Mouse (Mus musculus) urinary bladder, adult 2 months (tissue): ENCODE measurements around the gene Lce1l. TPM values are rescaled to one million over a fixed set of nuclear protein-coding genes. Genes with fewer than 3 reads are reported as not detected.
"Not testable (repeated sequence)": the region's sequence is repeated elsewhere in the genome, so short reads cannot be mapped to it uniquely, and the experiment has no call there.

ENCODE experiments used
- DNase-seq: peaks from one replicate; pipeline ENCODE4 v3.0.0; 2022; ENCODE audit warnings: low spot score
- polyA plus RNA-seq: library from polyadenylated mRNA; depleted of rRNA; stranded (reverse); fragments of >200 nt; gene quantifications from 2 replicates; pipeline ENCODE4 v1.2.3, GENCODE M21; 2012; rRNA removed

Gene Lce1l
- not detected in 2 replicates for polyA plus RNA-seq

DNA sequence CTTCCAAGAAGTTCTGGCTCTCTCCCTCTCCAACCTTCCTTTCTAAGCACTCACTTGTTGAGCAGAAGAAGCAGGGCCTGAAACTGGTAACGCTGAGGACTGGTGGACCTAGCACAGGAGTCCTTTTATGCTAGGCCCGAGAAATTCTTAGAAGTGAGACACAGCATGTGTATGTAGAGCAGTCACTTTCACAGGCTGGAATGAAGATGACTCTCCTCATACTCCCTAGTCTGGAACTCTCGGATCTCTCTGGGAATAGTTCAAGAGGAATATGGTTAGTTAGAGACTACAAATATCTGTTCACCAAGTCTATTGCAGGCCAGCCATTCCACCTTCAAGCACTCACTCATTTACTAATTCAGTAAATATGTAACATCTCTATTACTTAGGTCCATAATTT lies at the start of gene Lce1l:
Lce1l (minus strand) TSS at position 101 of the 400 bp plus-strand sequence.
- DNase-seq, result no peak

DNA sequence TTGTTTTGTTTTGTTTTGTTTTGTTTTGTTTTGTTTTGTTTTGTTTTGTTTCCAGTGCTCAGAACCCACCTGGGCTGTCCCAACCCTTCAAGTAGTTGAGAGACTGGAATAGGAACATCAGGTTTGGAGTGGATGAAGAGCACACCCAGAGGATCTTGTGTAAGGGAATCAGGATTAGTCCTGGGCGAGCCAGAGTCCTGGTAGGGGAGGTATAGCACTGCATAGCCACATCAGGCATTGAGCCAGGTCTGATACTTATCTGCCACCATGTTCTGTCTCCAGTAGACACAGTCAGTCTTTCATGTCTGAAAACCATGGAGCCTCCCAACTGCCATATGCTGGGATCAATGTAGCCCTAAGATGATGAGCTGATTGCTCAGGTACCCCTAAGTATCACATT lies 43.4 kb upstream of the Lce1l start:
- no peak for DNase-seq

DNA sequence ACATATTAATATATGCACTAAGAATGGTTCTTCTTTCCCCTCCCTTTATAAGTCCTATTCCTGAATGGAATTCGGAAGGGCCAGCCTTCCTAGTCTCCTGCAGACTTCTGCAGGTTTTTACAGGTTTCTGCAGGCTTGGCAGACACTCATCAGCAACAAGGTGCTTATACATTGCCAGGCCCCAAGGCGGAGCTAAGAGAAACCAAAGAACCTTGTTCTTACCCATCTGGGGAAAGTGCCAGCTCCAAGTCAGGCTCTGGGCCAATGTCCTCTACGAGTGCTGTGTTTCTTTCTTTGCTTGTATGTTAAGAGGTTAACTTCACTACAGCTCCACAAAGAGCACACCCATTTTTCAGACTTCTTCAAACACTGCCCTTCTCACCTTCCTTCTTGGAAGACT lies 43.0 kb upstream of the Lce1l start:
- DNase-seq, result no peak

DNA sequence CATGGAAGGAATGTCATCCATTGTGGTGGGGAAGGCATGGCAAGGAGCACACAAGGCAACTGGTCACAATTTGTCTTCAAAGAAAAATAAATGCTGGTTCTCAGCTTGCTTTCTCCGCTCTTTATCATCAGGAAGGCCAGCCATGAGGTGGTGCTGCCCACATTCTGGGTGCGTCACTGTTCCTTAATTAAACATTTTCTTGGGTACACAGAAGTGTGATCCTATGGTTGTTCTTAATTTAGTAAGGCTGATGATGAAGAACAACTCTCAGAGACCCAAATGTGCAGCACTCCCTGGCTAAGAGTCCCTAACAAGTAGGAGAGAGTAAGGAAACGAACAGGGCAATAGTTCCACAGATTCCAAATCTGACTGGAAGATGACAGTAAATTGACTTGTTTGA lies 23.1 kb upstream of the Lce1l start:
- DNase-seq, result no peak

DNA sequence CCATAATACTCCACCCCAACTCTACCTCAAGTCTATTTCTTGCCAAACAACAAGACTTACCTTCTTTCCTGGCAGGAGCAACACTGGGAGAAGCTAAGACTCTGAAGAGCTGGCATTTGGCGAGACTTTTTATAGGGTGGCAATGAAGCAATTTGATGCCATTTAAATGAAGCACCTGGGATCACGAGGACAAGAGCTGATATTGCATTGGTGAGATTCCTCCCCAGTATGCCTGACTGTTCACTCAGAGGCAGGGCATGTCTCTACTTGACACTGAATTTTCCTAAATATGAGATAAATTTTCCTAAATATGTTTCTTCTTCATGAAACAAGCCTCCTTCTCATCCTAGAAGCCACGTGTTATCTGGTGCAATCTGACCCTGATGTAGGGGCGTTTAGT lies 19.0 kb upstream of the Lce1l start, which contains the start of gene 2310050C09Rik:
2310050C09Rik (minus strand) TSS at position 101 of the 400 bp plus-strand sequence.
- no peak for DNase-seq

DNA sequence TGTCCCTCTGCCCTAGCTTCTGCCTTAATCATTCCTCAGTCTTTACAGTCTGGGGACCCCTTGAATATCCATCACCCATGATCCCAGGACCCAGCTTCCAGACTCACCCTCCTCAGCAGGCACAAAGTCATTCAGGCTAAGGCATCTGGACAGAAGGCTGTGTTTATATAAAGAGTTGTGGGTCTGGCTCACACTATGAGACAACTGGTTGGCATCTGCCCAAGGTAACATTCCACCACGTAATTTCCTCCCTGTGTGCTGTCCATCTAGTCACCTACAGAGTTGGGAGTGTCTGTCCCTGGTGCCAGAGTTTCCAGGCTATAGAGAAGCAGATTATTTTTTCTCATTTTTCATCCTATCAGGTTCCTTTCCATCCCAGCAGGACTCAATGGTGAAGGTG lies 24.0 kb downstream of the Lce1l start, which contains the start of gene Kprp:
Kprp (minus strand) TSS at position 140 of the 400 bp plus-strand sequence.
- DNase-seq, result no peak

DNA sequence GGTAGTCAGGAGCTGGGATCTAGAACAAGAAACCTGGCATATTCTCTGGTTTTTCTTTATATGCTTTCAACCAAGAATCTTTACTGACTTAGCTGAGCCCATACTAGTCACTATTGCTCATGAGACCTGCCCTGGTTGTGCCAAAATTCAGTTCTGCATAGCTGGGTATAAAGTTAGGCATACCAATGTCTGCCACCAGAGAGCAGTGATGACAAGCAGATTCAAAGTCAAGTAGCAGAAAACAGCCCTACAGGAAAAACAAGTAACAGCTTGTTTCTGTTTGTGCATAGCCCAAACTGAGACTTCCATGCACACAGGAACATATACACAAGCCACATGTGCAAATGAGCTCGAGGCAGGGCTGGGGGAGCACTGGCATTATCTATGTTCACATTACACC lies 25.3 kb downstream of the Lce1l start:
- DNase-seq, result no peak

DNA sequence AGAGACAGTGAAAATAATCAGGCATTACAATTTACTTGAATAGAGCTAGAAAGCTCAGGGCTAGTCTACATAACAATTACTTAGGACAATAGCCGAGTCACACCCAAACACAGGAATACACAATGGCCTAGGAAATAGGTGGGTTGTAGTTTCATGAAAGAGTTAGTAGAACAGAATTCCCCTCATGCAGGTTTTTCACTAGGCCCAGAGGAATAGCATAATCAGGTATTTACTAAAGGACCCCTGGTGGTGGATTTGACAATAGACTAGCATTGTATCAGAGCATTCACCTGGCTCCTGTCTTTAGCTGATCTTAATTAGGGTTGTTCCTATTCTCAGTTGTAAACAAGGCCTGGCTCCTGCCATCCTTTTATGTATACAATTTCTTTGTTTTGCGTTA lies 35.0 kb downstream of the Lce1l start:
- not testable (repeated sequence) for DNase-seq

DNA sequence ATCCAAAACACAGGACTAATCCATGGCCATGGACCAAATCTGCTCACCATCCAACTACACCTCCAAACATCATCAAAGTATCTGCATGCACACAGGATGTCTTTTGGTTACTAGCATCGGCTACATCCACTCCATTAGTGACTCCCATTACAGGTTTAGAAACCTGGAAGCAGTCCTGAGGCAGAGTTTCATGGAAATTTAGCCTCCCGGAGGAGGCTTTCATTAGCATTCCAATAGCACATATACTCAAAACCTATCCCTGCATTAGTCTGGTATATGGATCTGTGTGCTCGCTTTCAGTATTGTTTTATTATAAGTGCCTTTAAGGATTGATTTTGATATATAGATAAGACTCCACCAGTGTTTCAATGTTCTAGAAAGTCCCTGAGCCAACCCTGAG lies 35.5 kb downstream of the Lce1l start:
- no peak for DNase-seq

DNA sequence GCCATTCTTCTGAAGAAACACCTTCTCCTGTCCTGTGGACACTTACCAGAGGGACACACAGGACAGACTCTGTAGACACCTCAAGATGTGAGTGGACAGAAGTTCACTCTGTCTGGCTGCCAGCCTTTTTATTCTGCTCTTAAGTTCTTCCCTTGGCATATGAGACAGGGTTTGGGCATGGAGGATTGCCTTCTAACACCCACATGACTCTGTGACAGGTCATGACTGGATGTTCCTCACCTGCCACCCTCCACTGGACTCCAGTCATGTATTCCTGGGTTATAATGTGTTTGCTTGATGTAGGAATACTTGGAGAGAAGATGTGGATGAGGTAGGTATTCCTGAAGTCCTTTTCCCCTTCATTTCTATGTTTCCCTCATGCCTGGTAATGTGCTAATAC lies 43.3 kb downstream of the Lce1l start, which contains the start of gene Lce1k:
Lce1k (minus strand) TSS at position 101 of the 400 bp plus-strand sequence.
- DNase-seq, result no peak

Other genes with a start within 250 kb of the Lce1l start
- gene 2210017I01Rik, start 243.8 kb downstream of the Lce1l start, polyA plus RNA-seq, result not detected in 2 replicates
- gene Lce6a, start 229.6 kb downstream of the Lce1l start, polyA plus RNA-seq, result 1.2 and 1.3 TPM in 2 replicates
- not detected in 2 replicates for gene Lce1a1, start 203.0 kb downstream of the Lce1l start, polyA plus RNA-seq
- gene Lce1b, start 194.4 kb downstream of the Lce1l start, polyA plus RNA-seq, result not detected in 2 replicates
- not detected in 2 replicates for gene Lce1a2, start 181.0 kb downstream of the Lce1l start, polyA plus RNA-seq
- gene Lce1c, start 172.0 kb downstream of the Lce1l start, polyA plus RNA-seq, result 0.15 and 0.33 TPM in 2 replicates
- gene Lce1d, start 164.1 kb downstream of the Lce1l start, polyA plus RNA-seq, result not detected in 2 replicates
- gene Lce1e, start 142.2 kb downstream of the Lce1l start, polyA plus RNA-seq, result not detected in 2 replicates
- not detected in 2 replicates for gene Lce1f, start 130.9 kb downstream of the Lce1l start, polyA plus RNA-seq
- not detected in 2 replicates for gene Gm38119, start 112.2 kb downstream of the Lce1l start, polyA plus RNA-seq
- gene Lce1g, start 98.9 kb downstream of the Lce1l start, polyA plus RNA-seq, result not detected in 2 replicates
- gene Lce1h, start 86.2 kb downstream of the Lce1l start, polyA plus RNA-seq, result not detected in 2 replicates
- not detected in 2 replicates for gene Lce1i, start 72.4 kb downstream of the Lce1l start, polyA plus RNA-seq
- gene Lce1j, start 60.8 kb downstream of the Lce1l start, polyA plus RNA-seq, result not detected in 2 replicates
- not detected in 2 replicates for gene Lce1k, start 43.4 kb downstream of the Lce1l start, polyA plus RNA-seq
- not detected in 2 replicates for gene Kprp, start 24.0 kb downstream of the Lce1l start, polyA plus RNA-seq
- not detected in 2 replicates for gene 2310050C09Rik, start 18.9 kb upstream of the Lce1l start, polyA plus RNA-seq
- not detected in 2 replicates for gene Lce3a, start 74.9 kb upstream of the Lce1l start, polyA plus RNA-seq
- not detected in 2 replicates for gene Lce3b, start 81.7 kb upstream of the Lce1l start, polyA plus RNA-seq
- not detected in 2 replicates for gene Lce3c, start 93.2 kb upstream of the Lce1l start, polyA plus RNA-seq
- gene Lce3d, start 106.1 kb upstream of the Lce1l start, polyA plus RNA-seq, result not detected in 2 replicates
- gene Lce3e, start 115.8 kb upstream of the Lce1l start, polyA plus RNA-seq, result not detected in 2 replicates
- gene Lce3f, start 140.9 kb upstream of the Lce1l start, polyA plus RNA-seq, result not detected in 2 replicates
- not detected in 2 replicates for gene Crct1, start 164.4 kb upstream of the Lce1l start, polyA plus RNA-seq
- gene Lce1m, start 167.8 kb upstream of the Lce1l start, polyA plus RNA-seq, result not detected in 2 replicates
- not detected in 2 replicates for gene Gm4858, start 217.5 kb upstream of the Lce1l start, polyA plus RNA-seq